In the genomic region with DNA sequence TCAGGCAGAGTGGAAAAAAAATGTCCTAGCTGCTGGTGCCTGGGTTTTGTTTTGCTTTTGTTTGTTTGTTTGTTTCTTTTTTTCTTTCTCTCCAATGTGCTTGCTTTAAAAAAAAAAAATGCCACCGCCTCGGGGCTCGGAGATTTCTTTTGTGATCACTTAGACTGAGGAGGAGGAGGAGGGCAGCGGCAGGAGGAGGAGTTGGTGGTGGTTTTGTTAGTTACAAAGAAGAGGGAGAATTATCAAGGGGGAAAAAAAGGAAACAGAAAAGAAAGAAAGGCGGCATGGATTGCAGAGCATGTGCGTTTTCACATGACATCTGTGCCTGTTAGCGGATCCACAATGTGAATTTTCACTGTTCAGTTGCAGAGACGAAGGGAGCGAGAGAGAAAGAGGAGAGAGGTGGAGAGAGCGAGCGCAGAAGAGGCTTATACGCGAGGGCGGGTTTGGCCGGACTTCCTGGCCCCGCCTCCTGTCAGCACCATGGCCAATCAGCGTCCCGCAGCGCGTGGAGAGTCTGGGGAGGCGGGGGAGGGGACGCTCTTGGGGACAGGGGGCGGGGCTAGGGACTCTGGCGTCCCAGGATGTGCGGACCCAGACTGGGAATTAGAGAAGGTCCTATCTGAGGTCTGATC, we compare ENCODE assay signal across 7 mouse cellular contexts. TPM values are rescaled to one million over a fixed set of nuclear protein-coding genes. Genes with fewer than 3 reads are reported as not detected.
DNase-seq lines count a peak whose midpoint lies in the region; ATAC-seq lines count a peak whose summit lies in the region.

A gene (minus strand): TSS at position 404 of the 635 bp plus-strand sequence.

- H3K9me3 ChIP-seq in intestine, embryonic 14.5 days (ENCODE audit: control insufficient read depth, low read length) = no peaks in the 10 kb centered on the region

- peaks cover 28% of the 10 kb centered on the region for H3K27me3 ChIP-seq in intestine, embryonic 14.5 days (replicated peaks; ENCODE audit: control insufficient read depth, insufficient read depth, low read length)

- peak; percentile 97 for ATAC-seq in intestine, embryonic 14.5 days (replicated peaks; ENCODE audit: low FRiP score, low TSS enrichment, low read depth)
- ATAC-seq in megakaryocyte progenitor cell, adult 5-6 weeks (replicated peaks; ENCODE audit: poor library complexity) = peak; percentile 96

- no peaks in the 10 kb centered on the region for H3K36me3 ChIP-seq in intestine, embryonic 14.5 days (ENCODE audit: control insufficient read depth, insufficient read depth, low read length)

- peak within 1 kb of the TSS; percentile 45 for H3K4me3 ChIP-seq in intestine, embryonic 14.5 days (ENCODE audit: low read depth, low read length)

- peak within 1 kb of the TSS; percentile 8; the same call in 1 of the 2 replicates for H3K9ac ChIP-seq in intestine, embryonic 14.5 days (ENCODE audit: low read length)

- DNase-seq in adrenal gland, postnatal 14 days = peak; percentile 90
- DNase-seq in embryo, embryonic 11 days = peak; percentile 96
- peak; percentile 57 to 62 for DNase-seq in gastrocnemius, postnatal 36 days
- peak; percentile 82 for DNase-seq in intestine, embryonic 14.5 days (ENCODE audit: low spot score)
- DNase-seq in left cerebral cortex, adult 9 months (ENCODE audit: low spot score in 2 of 2) = peak; percentile 36 to 82
- DNase-seq in right cerebral cortex, postnatal 36 days (ENCODE audit: low spot score in 2 of 2) = peak; percentile 80

- intact Hi-C loops in gastrocnemius, postnatal 36 days (cut with DNase I) = no loop called here

- no peaks in the 10 kb centered on the region for H3K4me1 ChIP-seq in intestine, embryonic 14.5 days (replicated peaks; ENCODE audit: control insufficient read depth, insufficient read depth, low read length)

- no peak within 1 kb of the TSS for H3K27ac ChIP-seq in intestine, embryonic 14.5 days (ENCODE audit: low read depth)

- WGBS in intestine, embryonic 14.5 days = 0% methylated on average over 25 of the region's 25 CpGs

- peak within 1 kb of the TSS; percentile 80 for H3K4me2 ChIP-seq in intestine, embryonic 14.5 days (ENCODE audit: low read length)

RNA-seq across cellular contexts. Expression of the gene that starts here (rescaled TPM):
- total RNA-seq in adrenal gland, postnatal 14 days (2021) = 0.37 and 0.56 TPM in 2 replicates
- under 1 TPM; 0.05 to 0.28 TPM for total RNA-seq in gastrocnemius, postnatal 36 days (2021)
- 0.56 and 0.80 TPM in 2 replicates for polyA plus RNA-seq in intestine, embryonic 14.5 days (2014; fragmentation: Nextera tagmentation; extraction: Ambion mirVana)
- total RNA-seq in megakaryocyte progenitor cell, adult 5-6 weeks (2015) = not detected in 2 replicates
- total RNA-seq in megakaryocyte progenitor cell, adult 5-6 weeks (2017) = under 0.01 TPM in 1 of 2 replicates, not detected in the other

Comparison
In these comparisons a context has a peak if more than half of its experiments do, and no peak if none do; other contexts are left out.
1. Peak in DNase-seq in adrenal gland, postnatal 14 days; RNA of the gene not detected or under 1 TPM.
2. Peak in DNase-seq in gastrocnemius, postnatal 36 days; RNA of the gene not detected or under 1 TPM.
3. Peak in DNase-seq, ATAC-seq, H3K4me3 ChIP-seq, H3K9ac ChIP-seq and H3K4me2 ChIP-seq in intestine, embryonic 14.5 days; RNA of the gene not detected or under 1 TPM.
4. Peak in ATAC-seq in megakaryocyte progenitor cell, adult 5-6 weeks; RNA of the gene not detected or under 1 TPM.